Mouse (Mus musculus): ENCODE data around the gene Galnt7. TPM values are rescaled to one million over a fixed set of nuclear protein-coding genes. Genes with fewer than 3 reads are reported as not detected.

The Galnt7 gene
- total and polyA plus RNA-seq, 3 experiments, result 11.1 to 138 (median 18.5) TPM

DNA sequence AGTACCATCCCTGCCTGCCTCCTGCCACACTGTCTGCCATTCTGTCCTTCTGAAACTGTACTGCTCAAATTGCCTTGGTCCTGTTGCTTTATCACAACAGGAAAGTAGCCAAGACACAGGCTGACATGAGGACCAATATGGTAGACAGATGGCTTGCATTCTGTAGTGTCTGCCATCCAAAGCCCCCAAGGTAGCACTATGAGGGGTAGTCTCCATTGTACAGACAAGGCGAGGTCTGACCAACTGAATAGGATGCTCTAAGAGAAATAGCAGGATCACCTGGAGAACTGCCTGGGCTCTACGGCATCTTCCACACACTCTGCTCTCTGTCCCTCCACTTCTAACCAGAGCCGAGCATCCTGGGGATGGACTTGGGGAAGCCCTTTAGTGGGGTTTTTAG lies 29.8 kb downstream of the Galnt7 start:
- no peak for TF ChIP-seq NELFE (IDR thresholded peaks at IDR 0.05; ENCODE audit: low read depth, low read length)
- TF ChIP-seq TAL1 (IDR thresholded peaks at IDR 0.05; ENCODE audit: low read length), result no peak
- no peak for TF ChIP-seq SIN3A (IDR thresholded peaks at IDR 0.05; ENCODE audit: low read length)
- no peak for TF ChIP-seq E2F4 (IDR thresholded peaks at IDR 0.05; ENCODE audit: borderline replicate concordance, low read depth, low read length)
- TF ChIP-seq POLR2AphosphoS5 (IDR thresholded peaks at IDR 0.05; ENCODE audit: borderline replicate concordance, low read depth, low read length), result no peak
- TF ChIP-seq RCOR1 (IDR thresholded peaks at IDR 0.05; ENCODE audit: low read depth, low read length), result no peak
- TF ChIP-seq SMC3 (IDR thresholded peaks at IDR 0.05; ENCODE audit: low read depth, low read length), result no peak
- TF ChIP-seq HCFC1 (IDR thresholded peaks at IDR 0.05; ENCODE audit: low read depth, low read length), result no peak
- TF ChIP-seq ZMIZ1 (IDR thresholded peaks at IDR 0.05; ENCODE audit: low read depth, low read length), result no peak
- no peak for TF ChIP-seq EP300 (IDR thresholded peaks at IDR 0.05; ENCODE audit: low read depth in 1 of 2, low read length in 2 of 2)
- TF ChIP-seq ZKSCAN1 (IDR thresholded peaks at IDR 0.05; ENCODE audit: low read depth, low read length), result no peak
- TF ChIP-seq POLR2A (IDR thresholded peaks at IDR 0.05; ENCODE audit: control insufficient read depth in 1 of 2, insufficient read depth in 1 of 2, low read depth in 1 of 2, low read length in 2 of 2, poor library complexity in 1 of 2), result no peak
- no peak for TF ChIP-seq MYB (IDR thresholded peaks at IDR 0.05; ENCODE audit: low read depth, low read length)
- no peak overlapping the region for H3K4me3 ChIP-seq (ENCODE audit: control insufficient read depth in 1 of 2, insufficient read depth in 1 of 2, low read depth in 2 of 2, low read length in 2 of 2)
- H3K27me3 ChIP-seq (ENCODE audit: control insufficient read depth in 1 of 2, insufficient read depth in 2 of 2, low read length in 2 of 2), result no peaks in the 10 kb centered on the region
- H3K9me3 ChIP-seq (replicated peaks; ENCODE audit: insufficient read depth, low read length), result no peaks in the 10 kb centered on the region
- H3K9ac ChIP-seq (ENCODE audit: control insufficient read depth, low read depth, low read length, poor library complexity, severe bottlenecking), result no peak overlapping the region
- no peak overlapping the region for H3K27ac ChIP-seq (ENCODE audit: control insufficient read depth, low read depth, low read length)
- peaks cover 0 to 17% of the 10 kb centered on the region in 2 experiments; a peak in 2 of 4 replicates for H3K36me3 ChIP-seq (ENCODE audit: control insufficient read depth in 1 of 2, insufficient read depth in 2 of 2, low read length in 2 of 2)
- H3K79me2 ChIP-seq (ENCODE audit: control insufficient read depth, insufficient read depth, low read length, poor library complexity), result no peaks in the 10 kb centered on the region
- peaks cover 7 to 14% of the 10 kb centered on the region in 2 experiments for H3K4me1 ChIP-seq (ENCODE audit: control insufficient read depth in 1 of 2, insufficient read depth in 2 of 2, low read length in 2 of 2)
- no peak for DNase-seq (ENCODE audit: low read depth, low spot score)

DNA sequence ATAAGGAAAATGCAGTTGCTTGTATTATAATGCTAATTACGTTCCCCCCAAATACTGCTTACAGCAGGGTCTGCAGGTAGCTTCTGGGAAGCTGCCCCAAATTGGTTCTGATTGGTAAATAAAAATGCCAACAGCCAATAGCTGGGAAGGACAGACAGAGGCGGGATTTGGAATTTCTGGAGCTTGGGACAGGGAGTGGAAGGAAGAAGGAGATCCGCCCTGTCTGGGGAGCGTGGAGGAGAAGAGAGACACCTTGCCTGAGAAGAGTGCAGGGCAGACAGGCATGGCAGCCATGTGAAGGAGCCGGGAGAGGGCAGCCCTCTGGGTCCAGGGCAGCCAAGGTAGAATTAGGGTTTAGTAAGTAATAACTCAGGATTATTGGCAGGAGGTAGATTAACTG lies 35.9 kb downstream of the Galnt7 start:
- DNase-seq (ENCODE audit: low read depth, low spot score), result no peak
- H3K36me3 ChIP-seq (ENCODE audit: control insufficient read depth in 1 of 2, insufficient read depth in 2 of 2, low read length in 2 of 2), result peaks cover 0 to 8% of the 10 kb centered on the region in 2 experiments; a peak in 2 of 4 replicates
- H3K9ac ChIP-seq (ENCODE audit: control insufficient read depth, low read depth, low read length, poor library complexity, severe bottlenecking), result no peak overlapping the region
- TF ChIP-seq RCOR1 (IDR thresholded peaks at IDR 0.05; ENCODE audit: low read depth, low read length) (no peak), EP300 (IDR thresholded peaks at IDR 0.05; ENCODE audit: low read depth in 1 of 2, low read length in 2 of 2) (no peak), ETS1 (IDR thresholded peaks at IDR 0.05; ENCODE audit: low read depth, low read length) (no peak), TCF12 (IDR thresholded peaks at IDR 0.05; ENCODE audit: low read depth, low read length) (no peak), NRF1 (IDR thresholded peaks at IDR 0.05; ENCODE audit: insufficient read depth, low read depth, low read length, poor library complexity, severe bottlenecking) (no peak), GATA1 (IDR thresholded peaks at IDR 0.05; ENCODE audit: low read depth, low read length) (no peak), RAD21 (IDR thresholded peaks at IDR 0.05; ENCODE audit: low read depth, low read length) (no peak), USF1 (IDR thresholded peaks at IDR 0.05; ENCODE audit: low read depth, low read length) (no peak), SMC3 (IDR thresholded peaks at IDR 0.05; ENCODE audit: low read depth, low read length) (no peak), MAX (IDR thresholded peaks at IDR 0.05; ENCODE audit: low read length) (no peak), SIN3A (IDR thresholded peaks at IDR 0.05; ENCODE audit: low read length) (no peak), HCFC1 (IDR thresholded peaks at IDR 0.05; ENCODE audit: low read depth, low read length) (no peak), ZMIZ1 (IDR thresholded peaks at IDR 0.05; ENCODE audit: low read depth, low read length) (no peak), JUND (IDR thresholded peaks at IDR 0.05; ENCODE audit: low read depth, low read length) (no peak), BHLHE40 (IDR thresholded peaks at IDR 0.05; ENCODE audit: borderline replicate concordance, low read depth, low read length) (no peak), CHD1 (IDR thresholded peaks at IDR 0.05; ENCODE audit: low read depth, low read length) (no peak), UBTF (IDR thresholded peaks at IDR 0.05; ENCODE audit: borderline replicate concordance, insufficient read depth, low read depth, low read length) (no peak), POLR2A (IDR thresholded peaks at IDR 0.05; ENCODE audit: control insufficient read depth in 1 of 2, insufficient read depth in 1 of 2, low read depth in 1 of 2, low read length in 2 of 2, poor library complexity in 1 of 2) (no peak)
- H3K4me1 ChIP-seq (ENCODE audit: control insufficient read depth in 1 of 2, insufficient read depth in 2 of 2, low read length in 2 of 2), result peaks cover 0 to 5% of the 10 kb centered on the region in 2 experiments; a peak in 2 of 4 replicates
- H3K4me3 ChIP-seq (ENCODE audit: control insufficient read depth in 1 of 2, insufficient read depth in 1 of 2, low read depth in 2 of 2, low read length in 2 of 2), result no peak overlapping the region
- no peaks in the 10 kb centered on the region for H3K9me3 ChIP-seq (replicated peaks; ENCODE audit: insufficient read depth, low read length)
- 0 out of 2 replicates have a peak, but pooled peaks cover 2% of the 10 kb centered on the region for H3K79me2 ChIP-seq (ENCODE audit: control insufficient read depth, insufficient read depth, low read length, poor library complexity)
- no peak overlapping the region for H3K27ac ChIP-seq (ENCODE audit: control insufficient read depth, low read depth, low read length)
- no peaks in the 10 kb centered on the region for H3K27me3 ChIP-seq (ENCODE audit: control insufficient read depth in 1 of 2, insufficient read depth in 2 of 2, low read length in 2 of 2)

All from MEL (cell line).